ENCODE assay signal across 12 mouse cellular contexts in genomic region chr2:153446476-153446875, GRCm38 (mm10). TPM values are rescaled to one million over a fixed set of nuclear protein-coding genes. Genes with fewer than 3 reads are reported as not detected.
DNase-seq lines count a peak whose midpoint lies in the region; ATAC-seq lines count a peak whose summit lies in the region.
"Had no signal": no experiment of that assay in that cellular context is flagged by ENCODE, and none has a peak within 500 bp of the region (broad histone marks: within the 10 kb centered on the region; RNA-seq: fewer than 3 reads in every experiment).

No protein-coding gene starts in this region.

- H3K27me3 ChIP-seq in heart, embryonic 12.5 days (replicated peaks), result no peaks in the 10 kb centered on the region
- H3K27me3 ChIP-seq in forebrain, embryonic 13.5 days, result no peaks in the 10 kb centered on the region
- peaks cover 32% of the 10 kb centered on the region for H3K27me3 ChIP-seq in liver, embryonic 13.5 days

- no peak overlapping the region for H3K4me3 ChIP-seq in heart, embryonic 12.5 days
- H3K4me3 ChIP-seq in forebrain, embryonic 13.5 days, result no peak overlapping the region
- H3K4me3 ChIP-seq in liver, embryonic 13.5 days (replicated peaks), result no peak overlapping the region

- H3K4me2 ChIP-seq in heart, embryonic 12.5 days, result peak overlapping the region; percentile 98; the same call in 1 of the 2 replicates
- peak overlapping the region; percentile 99; the same call in 1 of the 2 replicates for H3K4me2 ChIP-seq in forebrain, embryonic 13.5 days
- 0 out of 2 replicates have a peak overlapping the region, but pooled peaks have one; percentile 1 for H3K4me2 ChIP-seq in liver, embryonic 13.5 days

- no peak overlapping the region; the same call in 1 of the 2 replicates for H3K27ac ChIP-seq in heart, embryonic 12.5 days (ENCODE audit: poor library complexity, severe bottlenecking)
- peak overlapping the region; percentile 98; the same call in 1 of the 2 replicates for H3K27ac ChIP-seq in forebrain, embryonic 13.5 days
- H3K27ac ChIP-seq in liver, embryonic 13.5 days, result no peak overlapping the region

- no peaks in the 10 kb centered on the region for H3K9me3 ChIP-seq in heart, embryonic 12.5 days (replicated peaks)
- H3K9me3 ChIP-seq in forebrain, embryonic 13.5 days (replicated peaks), result no peaks in the 10 kb centered on the region
- H3K9me3 ChIP-seq in liver, embryonic 13.5 days (replicated peaks), result no peaks in the 10 kb centered on the region

- DNase-seq in heart, postnatal 10 days, result no peak
- DNase-seq in 3T3-L1 (ENCODE audit: low read depth, low spot score), result peak; percentile 29
- DNase-seq in liver, embryonic 13.5 days, result no peak
- DNase-seq in thymus, postnatal 36 days, result no peak
- no peak for DNase-seq in right cerebral cortex, postnatal 10 days (ENCODE audit: low spot score in 2 of 2)
- no peak for DNase-seq in adrenal gland, adult 18-20 months (ENCODE audit: low spot score in 2 of 2)

- WGBS in heart, embryonic 12.5 days, result 14% methylated on average over 4 of the region's 4 CpGs
- WGBS in forebrain, embryonic 13.5 days, result 27% methylated on average over 4 of the region's 4 CpGs
- WGBS in liver, embryonic 13.5 days (ENCODE audit: insufficient replicate concordance), result 25% methylated on average over 4 of the region's 4 CpGs

- ATAC-seq in heart, embryonic 12.5 days (ENCODE audit: insufficient number of reproducible peaks, low FRiP score), result no peak
- ATAC-seq in forebrain, embryonic 13.5 days, result no peak
- no peak for ATAC-seq in liver, embryonic 13.5 days (ENCODE audit: low read depth)

- H3K9ac ChIP-seq in heart, embryonic 12.5 days, result no peak overlapping the region
- no peak overlapping the region for H3K9ac ChIP-seq in forebrain, embryonic 13.5 days
- H3K9ac ChIP-seq in liver, embryonic 13.5 days, result no peak overlapping the region

- H3K4me1 ChIP-seq in heart, embryonic 12.5 days (replicated peaks), result peaks cover 36% of the 10 kb centered on the region
- H3K4me1 ChIP-seq in forebrain, embryonic 13.5 days, result peaks cover 23% of the 10 kb centered on the region
- H3K4me1 ChIP-seq in liver, embryonic 13.5 days (replicated peaks), result peaks cover 54% of the 10 kb centered on the region

- intact Hi-C loops in heart, postnatal 10 days (cut with DNase I), result no loop called here

- H3K36me3 ChIP-seq in heart, embryonic 12.5 days, result no peaks in the 10 kb centered on the region
- no peaks in the 10 kb centered on the region for H3K36me3 ChIP-seq in forebrain, embryonic 13.5 days (ENCODE audit: poor library complexity, severe bottlenecking)
- H3K36me3 ChIP-seq in liver, embryonic 13.5 days, result no peaks in the 10 kb centered on the region

RNA-seq across cellular contexts. Expression of gene 4930404H24Rik, which starts 46.1 kb away (rescaled TPM):
- polyA plus RNA-seq in heart, embryonic 12.5 days (2016; fragmentation: Nextera tagmentation; extraction: Ambion mirVana), result not detected in 2 replicates
- not detected for total RNA-seq in heart, postnatal 10 days (2021)
- polyA plus RNA-seq in forebrain, embryonic 13.5 days (2015; fragmentation: Nextera tagmentation; extraction: Ambion mirVana), result not detected in 2 replicates
- not detected in 2 replicates for polyA plus RNA-seq in liver, embryonic 13.5 days (2015; fragmentation: Nextera tagmentation; extraction: Ambion mirVana)
- not detected for total RNA-seq in adrenal gland, adult 18-20 months (2021)
- total RNA-seq: heart, adult 8-10 months had no signal
- polyA plus RNA-seq: C2C12; erythroblast, embryonic 14.5 days; lung, embryonic 16.5 days had no signal

Comparison
In these comparisons a context has a peak if more than half of its experiments do, and no peak if none do; other contexts are left out.
1. H3K4me2 ChIP-seq: peak in every context shown above with its lines; median percentile 99 in forebrain, embryonic 13.5 days; 98 in heart, embryonic 12.5 days; 1 in liver, embryonic 13.5 days.